Mouse (Mus musculus) liver, postnatal 0 days (tissue): ENCODE results near the gene Ntsr1.

Experiments used
- CTCF ChIP-seq: sonication (generic); IDR thresholded peaks from 2 replicates; pipeline ENCODE4 v1.5.1; 2016; ENCODE audit warnings: antibody characterized with exemption, low read depth
- EP300 ChIP-seq: IDR thresholded peaks from 2 replicates; pipeline ENCODE4 v1.6.1; 2016; ENCODE audit warnings: antibody characterized with exemption, low read depth, mild to moderate bottlenecking

DNA sequence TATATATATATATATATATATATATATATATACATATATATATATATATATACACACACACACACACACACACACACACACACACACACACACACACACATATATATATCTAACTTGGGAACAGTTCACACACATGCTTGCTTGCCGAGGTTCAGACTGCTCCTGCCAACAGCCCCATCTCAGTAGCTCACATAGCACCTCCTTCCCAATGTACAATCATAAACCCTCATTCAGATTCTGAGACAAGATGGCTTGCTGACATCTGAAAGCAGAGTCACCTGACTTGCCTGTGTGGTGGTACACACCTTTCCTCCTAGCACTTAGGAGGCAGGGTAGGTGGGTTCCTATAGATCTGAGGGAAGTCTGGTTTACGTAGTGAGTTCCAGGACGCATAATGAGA, 52.6 kb downstream of the Ntsr1 start:
- no peak for TF ChIP-seq CTCF
- TF ChIP-seq EP300 = no peak
